Mouse (Mus musculus) megakaryocyte, embryonic 14.5 days (primary cell): ENCODE measurements around the gene Rfc5.

Source experiments
- FLI1 ChIP-seq: IDR thresholded peaks from 2 replicates; pipeline ENCODE4 v1.6.1; 2012; ENCODE audit warnings: low read length, inconsistent platforms, mixed read lengths
- GATA1 ChIP-seq: IDR thresholded peaks from 3 replicates; pipeline ENCODE4 v1.6.1; 2012; ENCODE audit warnings: mixed read lengths, low read length, inconsistent platforms, borderline replicate concordance

GRCm38 (mm10) chr5:117357129-117357477 lies 31.7 kb downstream of the Rfc5 start, which contains the start of gene Wsb2:
- TF ChIP-seq GATA1 (no peak), FLI1 (no peak)
